Mouse (Mus musculus): ENCODE results near the gene Zfp296. TPM values are rescaled to one million over a fixed set of nuclear protein-coding genes. Genes with fewer than 3 reads are reported as not detected.

Zfp296 gene
- polyA plus RNA-seq, 1 experiment from 2014 or later, result 0.47 TPM

GRCm38 (mm10) chr7:19558965-19559364, 18.1 kb upstream of the Zfp296 start:
- no peak for ATAC-seq (replicated peaks; ENCODE audit: low FRiP score)
- H3K9me3 ChIP-seq (ENCODE audit: control insufficient read depth, low read length), result no peaks in the 10 kb centered on the region
- no peak overlapping the region for H3K4me2 ChIP-seq (ENCODE audit: low read depth, low read length, severe bottlenecking)
- no peak overlapping the region for H3K9ac ChIP-seq (ENCODE audit: low read length)
- no peak for DNase-seq (ENCODE audit: low spot score)
- H3K4me3 ChIP-seq (ENCODE audit: low read depth, low read length), result no peak overlapping the region
- no peaks in the 10 kb centered on the region for H3K36me3 ChIP-seq (ENCODE audit: control insufficient read depth, insufficient read depth, low read length)
- H3K27me3 ChIP-seq (ENCODE audit: control insufficient read depth, insufficient read depth, low read length), result no peaks in the 10 kb centered on the region
- WGBS, result 37% methylated on average over 2 of the region's 2 CpGs
- H3K27ac ChIP-seq (ENCODE audit: low read depth, low read length), result no peak overlapping the region
- H3K4me1 ChIP-seq (replicated peaks; ENCODE audit: control insufficient read depth, insufficient read depth, low read length), result peaks cover 14% of the 10 kb centered on the region

GRCm38 (mm10) chr7:19560491-19561260, 16.4 kb upstream of the Zfp296 start:
- peak overlapping the region; percentile 97 for H3K4me3 ChIP-seq (ENCODE audit: low read depth, low read length)
- H3K27me3 ChIP-seq (ENCODE audit: control insufficient read depth, insufficient read depth, low read length), result no peaks in the 10 kb centered on the region
- DNase-seq (ENCODE audit: low spot score) (no peak), ATAC-seq (replicated peaks; ENCODE audit: low FRiP score) (no peak)
- peaks cover 11% of the 10 kb centered on the region; the same call in 1 of the 2 replicates for H3K36me3 ChIP-seq (ENCODE audit: control insufficient read depth, insufficient read depth, low read length)
- H3K4me1 ChIP-seq (replicated peaks; ENCODE audit: control insufficient read depth, insufficient read depth, low read length), result peaks cover 14% of the 10 kb centered on the region
- H3K4me2 ChIP-seq (ENCODE audit: low read depth, low read length, severe bottlenecking), result peak overlapping the region; percentile 99
- H3K27ac ChIP-seq (ENCODE audit: low read depth, low read length), result no peak overlapping the region
- 29% methylated on average over 11 of the region's 11 CpGs for WGBS
- no peaks in the 10 kb centered on the region; the same call in 1 of the 2 replicates for H3K9me3 ChIP-seq (ENCODE audit: control insufficient read depth, low read length)
- peak overlapping the region; percentile 93 for H3K9ac ChIP-seq (ENCODE audit: low read length)

- Histone ChIP-seq H3K36me3 (ENCODE audit: control insufficient read depth, insufficient read depth, low read length) (peaks cover 11% of the 10 kb centered on the region; the same call in 1 of the 2 replicates), H3K9me3 (ENCODE audit: control insufficient read depth, low read length) (no peaks in the 10 kb centered on the region; the same call in 1 of the 2 replicates), H3K4me3 (ENCODE audit: low read depth, low read length) (peak overlapping the region; percentile 97), H3K4me2 (ENCODE audit: low read depth, low read length, severe bottlenecking) (peak overlapping the region; percentile 99), H3K9ac (ENCODE audit: low read length) (peak overlapping the region; percentile 93), H3K27me3 (ENCODE audit: control insufficient read depth, insufficient read depth, low read length) (no peaks in the 10 kb centered on the region), H3K4me1 (replicated peaks; ENCODE audit: control insufficient read depth, insufficient read depth, low read length) (peaks cover 14% of the 10 kb centered on the region), H3K27ac (ENCODE audit: low read depth, low read length) (peak overlapping the region; percentile 86; the same call in 1 of the 2 replicates)
- 1% methylated on average over 11 of the region's 11 CpGs for WGBS
- DNase-seq (ENCODE audit: low spot score) (no peak), ATAC-seq (replicated peaks; ENCODE audit: low FRiP score) (no peak)
Measured at GRCm38 (mm10) chr7:19561431-19561764, 15.7 kb upstream of the Zfp296 start.

- DNase-seq (ENCODE audit: low spot score) (peak; percentile 98), ATAC-seq (replicated peaks; ENCODE audit: low FRiP score) (peak; percentile 85)
- WGBS, result under 1% methylated on average over 94 of the region's 102 CpGs
- Histone ChIP-seq H3K27ac (ENCODE audit: low read depth, low read length) (peak overlapping the region; percentile 86), H3K4me1 (replicated peaks; ENCODE audit: control insufficient read depth, insufficient read depth, low read length) (peaks cover 14% of the 10 kb centered on the region), H3K36me3 (ENCODE audit: control insufficient read depth, insufficient read depth, low read length) (peaks cover 11% of the 10 kb centered on the region; the same call in 1 of the 2 replicates), H3K4me2 (ENCODE audit: low read depth, low read length, severe bottlenecking) (peak overlapping the region; percentile 99), H3K4me3 (ENCODE audit: low read depth, low read length) (peak overlapping the region; percentile 97), H3K9ac (ENCODE audit: low read length) (peak overlapping the region; percentile 93), H3K27me3 (ENCODE audit: control insufficient read depth, insufficient read depth, low read length) (no peaks in the 10 kb centered on the region), H3K9me3 (ENCODE audit: control insufficient read depth, low read length) (no peaks in the 10 kb centered on the region; the same call in 1 of the 2 replicates)
Measured at GRCm38 (mm10) chr7:19561765-19562642, 15.1 kb upstream of the Zfp296 start.

- H3K4me3 ChIP-seq (ENCODE audit: low read depth, low read length), result peak within 1 kb of the TSS; percentile 97
- peak within 1 kb of the TSS; percentile 86 for H3K27ac ChIP-seq (ENCODE audit: low read depth, low read length)
- ATAC-seq (replicated peaks; ENCODE audit: low FRiP score) (peak; percentile 44; the same call in 1 of the 2 replicates), DNase-seq (ENCODE audit: low spot score) (no peak)
- peak within 1 kb of the TSS; percentile 93 for H3K9ac ChIP-seq (ENCODE audit: low read length)
- H3K36me3 ChIP-seq (ENCODE audit: control insufficient read depth, insufficient read depth, low read length), result peaks cover 11% of the 10 kb centered on the region; the same call in 1 of the 2 replicates
- peaks cover 14% of the 10 kb centered on the region for H3K4me1 ChIP-seq (replicated peaks; ENCODE audit: control insufficient read depth, insufficient read depth, low read length)
- H3K9me3 ChIP-seq (ENCODE audit: control insufficient read depth, low read length), result no peaks in the 10 kb centered on the region; the same call in 1 of the 2 replicates
- H3K4me2 ChIP-seq (ENCODE audit: low read depth, low read length, severe bottlenecking), result peak within 1 kb of the TSS; percentile 99
- no peaks in the 10 kb centered on the region for H3K27me3 ChIP-seq (ENCODE audit: control insufficient read depth, insufficient read depth, low read length)
- 1% methylated on average over 19 of the region's 19 CpGs for WGBS
Measured at GRCm38 (mm10) chr7:19562643-19563410, 14.3 kb upstream of the Zfp296 start, which contains the start of gene Ppp1r37. Ppp1r37 (minus strand) TSS chr7:19563076.

- Histone ChIP-seq H3K36me3 (ENCODE audit: control insufficient read depth, insufficient read depth, low read length) (peaks cover 11% of the 10 kb centered on the region; the same call in 1 of the 2 replicates), H3K27ac (ENCODE audit: low read depth, low read length) (no peak overlapping the region), H3K4me3 (ENCODE audit: low read depth, low read length) (no peak overlapping the region), H3K4me2 (ENCODE audit: low read depth, low read length, severe bottlenecking) (no peak overlapping the region), H3K4me1 (replicated peaks; ENCODE audit: control insufficient read depth, insufficient read depth, low read length) (peaks cover 13% of the 10 kb centered on the region), H3K27me3 (ENCODE audit: control insufficient read depth, insufficient read depth, low read length) (no peaks in the 10 kb centered on the region), H3K9me3 (ENCODE audit: control insufficient read depth, low read length) (no peaks in the 10 kb centered on the region; the same call in 1 of the 2 replicates), H3K9ac (ENCODE audit: low read length) (no peak overlapping the region)
- DNase-seq (ENCODE audit: low spot score) (no peak), ATAC-seq (replicated peaks; ENCODE audit: low FRiP score) (no peak)
- WGBS, result 84% methylated on average over 3 of the region's 3 CpGs
Measured at GRCm38 (mm10) chr7:19563884-19564283, 13.2 kb upstream of the Zfp296 start.

- no peak overlapping the region for H3K4me3 ChIP-seq (ENCODE audit: low read depth, low read length)
Measured at GRCm38 (mm10) chr7:19564455-19564854, 12.6 kb upstream of the Zfp296 start.

GRCm38 (mm10) chr7:19565803-19566202, 11.3 kb upstream of the Zfp296 start:
- DNase-seq (ENCODE audit: low spot score), result no peak
- ATAC-seq (replicated peaks; ENCODE audit: low FRiP score), result no peak
- Histone ChIP-seq H3K4me2 (ENCODE audit: low read depth, low read length, severe bottlenecking) (no peak overlapping the region), H3K9me3 (ENCODE audit: control insufficient read depth, low read length) (no peaks in the 10 kb centered on the region; the same call in 1 of the 2 replicates), H3K4me1 (replicated peaks; ENCODE audit: control insufficient read depth, insufficient read depth, low read length) (peaks cover 4% of the 10 kb centered on the region; the same call in 1 of the 2 replicates), H3K9ac (ENCODE audit: low read length) (no peak overlapping the region), H3K36me3 (ENCODE audit: control insufficient read depth, insufficient read depth, low read length) (peaks cover 11% of the 10 kb centered on the region; the same call in 1 of the 2 replicates), H3K27me3 (ENCODE audit: control insufficient read depth, insufficient read depth, low read length) (no peaks in the 10 kb centered on the region), H3K27ac (ENCODE audit: low read depth, low read length) (no peak overlapping the region), H3K4me3 (ENCODE audit: low read depth, low read length) (no peak overlapping the region)
- 88% methylated on average over 2 of the region's 2 CpGs for WGBS

More at GRCm38 (mm10) chr7:19564455-19564854, 12.6 kb upstream of the Zfp296 start:
- H3K9me3 ChIP-seq (ENCODE audit: control insufficient read depth, low read length), result no peaks in the 10 kb centered on the region; the same call in 1 of the 2 replicates
- peaks cover 11% of the 10 kb centered on the region; the same call in 1 of the 2 replicates for H3K36me3 ChIP-seq (ENCODE audit: control insufficient read depth, insufficient read depth, low read length)
- H3K27me3 ChIP-seq (ENCODE audit: control insufficient read depth, insufficient read depth, low read length), result no peaks in the 10 kb centered on the region
- 86% methylated on average over 4 of the region's 4 CpGs for WGBS
- H3K27ac ChIP-seq (ENCODE audit: low read depth, low read length), result no peak overlapping the region
- ATAC-seq (replicated peaks; ENCODE audit: low FRiP score), result no peak
- no peak overlapping the region for H3K9ac ChIP-seq (ENCODE audit: low read length)
- DNase-seq (ENCODE audit: low spot score), result no peak
- H3K4me2 ChIP-seq (ENCODE audit: low read depth, low read length, severe bottlenecking), result no peak overlapping the region
- H3K4me1 ChIP-seq (replicated peaks; ENCODE audit: control insufficient read depth, insufficient read depth, low read length), result peaks cover 12% of the 10 kb centered on the region
